Mouse (Mus musculus) heart, postnatal 0 days (tissue): ENCODE measurements at regions not wholly inside any gene's neighbourhood (a gene's known extent, or its start where the extent isn't known, plus 50 kb on each side); places are given as distances from the start of the nearest gene placed in this dataset.

Experiments used
- CTCF ChIP-seq: IDR thresholded peaks from 2 replicates; pipeline ENCODE4 v1.5.1; 2016; ENCODE audit warnings: antibody characterized with exemption, control low read depth, low read depth
- EP300 ChIP-seq: IDR thresholded peaks from 2 replicates; pipeline ENCODE4 v1.6.1; 2016; ENCODE audit warnings: antibody characterized with exemption, low read depth

DNA sequence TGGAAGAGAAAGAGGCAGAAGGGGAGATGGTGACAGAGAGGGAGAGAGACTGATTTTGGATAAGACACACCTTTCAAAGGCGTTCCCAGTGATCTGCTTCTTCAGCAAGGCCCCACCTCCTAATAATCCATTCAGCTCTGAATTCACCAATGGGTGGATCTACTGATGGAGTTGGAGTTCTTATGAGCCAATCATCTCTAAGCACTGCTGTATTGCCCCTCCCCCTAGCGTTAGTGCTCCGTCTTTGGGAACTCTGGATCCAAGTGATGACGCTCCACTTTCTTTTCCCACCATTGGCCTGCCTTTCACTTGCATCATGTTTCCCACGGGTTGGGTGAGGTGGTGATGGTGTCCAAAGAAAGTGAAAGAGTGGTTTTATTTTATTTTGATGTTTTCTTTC, 87.7 kb upstream of the Lsm14a start:
- TF ChIP-seq EP300 (no peak), CTCF (no peak)
